29 mouse cellular contexts compared by ENCODE assay signal in the genomic region with DNA sequence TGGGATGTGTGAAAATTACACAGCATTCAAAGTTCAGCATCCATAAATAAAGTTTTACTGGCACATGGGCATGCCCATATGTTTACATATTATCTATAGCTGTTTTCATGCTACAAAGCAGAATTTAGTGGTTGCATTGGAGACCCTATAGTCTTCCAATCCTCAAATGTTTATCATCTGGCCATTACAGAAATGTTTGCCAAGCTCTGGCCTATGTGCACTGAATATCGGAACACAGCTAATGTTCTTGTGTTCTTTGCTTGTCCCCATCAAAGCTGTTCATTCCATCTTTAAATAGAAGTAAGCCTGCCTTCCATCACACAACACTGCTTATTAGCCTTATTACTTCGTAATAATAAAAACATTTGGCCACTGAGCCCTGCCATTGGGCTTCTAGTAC. TPM values are rescaled to one million over a fixed set of nuclear protein-coding genes. Genes with fewer than 3 reads are reported as not detected.
"Had no signal": no experiment of that assay in that cellular context is flagged by ENCODE, and none has a peak within 500 bp of the region (broad histone marks: within the 10 kb centered on the region; RNA-seq: fewer than 3 reads in every experiment).

No protein-coding gene starts in this region.

- H3K27ac ChIP-seq: embryonic facial prominence, embryonic 10.5 days; embryonic facial prominence, embryonic 12.5 days; embryonic facial prominence, embryonic 13.5 days; embryonic facial prominence, embryonic 15.5 days; forebrain, embryonic 10.5 days; forebrain, embryonic 12.5 days; forebrain, embryonic 13.5 days; forebrain, embryonic 15.5 days; gastrocnemius, adult 2 months had no signal

- H3K4me1 ChIP-seq: embryonic facial prominence, embryonic 10.5 days; embryonic facial prominence, embryonic 12.5 days; embryonic facial prominence, embryonic 13.5 days; embryonic facial prominence, embryonic 15.5 days; forebrain, embryonic 10.5 days; forebrain, embryonic 12.5 days; forebrain, embryonic 13.5 days; forebrain, embryonic 15.5 days had no signal

- H3K36me3 ChIP-seq: embryonic facial prominence, embryonic 10.5 days; embryonic facial prominence, embryonic 12.5 days; embryonic facial prominence, embryonic 13.5 days; embryonic facial prominence, embryonic 15.5 days; forebrain, embryonic 10.5 days; forebrain, embryonic 12.5 days; forebrain, embryonic 15.5 days had no signal

- H3K4me3 ChIP-seq: embryonic facial prominence, embryonic 10.5 days; embryonic facial prominence, embryonic 12.5 days; embryonic facial prominence, embryonic 13.5 days; embryonic facial prominence, embryonic 15.5 days; erythroblast, embryonic 14.5 days; forebrain, embryonic 10.5 days; forebrain, embryonic 12.5 days; forebrain, embryonic 13.5 days; forebrain, embryonic 15.5 days; gastrocnemius, adult 2 months had no signal

- H3K4me2 ChIP-seq: embryonic facial prominence, embryonic 12.5 days; embryonic facial prominence, embryonic 13.5 days; embryonic facial prominence, embryonic 15.5 days; forebrain, embryonic 12.5 days; forebrain, embryonic 13.5 days; forebrain, embryonic 15.5 days had no signal

- DNase-seq: cerebellum, adult 2 months; cerebellum, adult 8-10 months; cerebellum, adult 9-10 months; cerebellum, adult 9-11 months; cerebellum, postnatal 10 days; cerebellum, postnatal 14 days; cerebellum, postnatal 25 days; cerebellum, postnatal 36 days; embryo, embryonic 11 days; forebrain, postnatal 0 days; gastrocnemius, adult 2 months; gastrocnemius, postnatal 10 days; gastrocnemius, postnatal 14 days; gastrocnemius, postnatal 25 days; gastrocnemius, postnatal 36 days; heart, adult 11 months; heart, adult 18-20 months had no signal

- ATAC-seq: forebrain, embryonic 13.5 days; forebrain, embryonic 14.5 days; forebrain, embryonic 15.5 days; forebrain, embryonic 16.5 days; forebrain, postnatal 0 days had no signal

- H3K27me3 ChIP-seq: forebrain, embryonic 15.5 days had no signal

- H3K9me3 ChIP-seq: embryonic facial prominence, embryonic 10.5 days; embryonic facial prominence, embryonic 12.5 days; embryonic facial prominence, embryonic 13.5 days; embryonic facial prominence, embryonic 15.5 days; forebrain, embryonic 10.5 days; forebrain, embryonic 12.5 days; forebrain, embryonic 13.5 days; forebrain, embryonic 15.5 days had no signal

- H3K9ac ChIP-seq: embryonic facial prominence, embryonic 12.5 days; embryonic facial prominence, embryonic 13.5 days; embryonic facial prominence, embryonic 15.5 days; forebrain, embryonic 12.5 days; forebrain, embryonic 13.5 days; forebrain, embryonic 15.5 days; forebrain, postnatal 0 days had no signal

RNA-seq across cellular contexts. Expression of gene Grpr, which starts 16.6 kb away (rescaled TPM):
- polyA plus RNA-seq: erythroblast, embryonic 14.5 days; forebrain, embryonic 11.5 days; forebrain, embryonic 12.5 days had no signal
